Mouse (Mus musculus) liver, embryonic 13.5 days (tissue): ENCODE measurements around the gene Mrps25. TPM values are rescaled to one million over a fixed set of nuclear protein-coding genes. Genes with fewer than 3 reads are reported as not detected.

ENCODE experiments used
- ATAC-seq: fragments of 200-750 bp; cut with Nextera tagmentation; 2 replicates; pipeline ENCODE4 v1.8.0; 2017; ENCODE audit warnings: low read depth, mild to moderate bottlenecking, moderate number of reproducible peaks, moderate library complexity
- DNase-seq: peaks from one replicate; pipeline ENCODE4 v3.0.0; 2022
- H3K27ac ChIP-seq: fragments of 300-500 bp; sonication (generic); 2 replicates; pipeline ENCODE4 v1.5.1; 2015; ENCODE audit warnings: moderate library complexity, mild to moderate bottlenecking, inconsistent platforms
- H3K27me3 ChIP-seq: fragments of 300-500 bp; sonication (generic); 2 replicates; pipeline ENCODE4 v1.6.1; 2015; ENCODE audit warnings: mild to moderate bottlenecking, inconsistent platforms
- H3K36me3 ChIP-seq: fragments of 300-500 bp; sonication (generic); 2 replicates; pipeline ENCODE4 v1.6.1; 2015; ENCODE audit warnings: mild to moderate bottlenecking, inconsistent platforms
- H3K4me1 ChIP-seq: fragments of 300-500 bp; sonication (generic); replicated peaks from 2 replicates; pipeline ENCODE4 v1.6.1; 2015; ENCODE audit warnings: inconsistent platforms
- H3K4me2 ChIP-seq: fragments of 300-500 bp; sonication (generic); 2 replicates; pipeline ENCODE4 v1.6.1; 2015; ENCODE audit warnings: inconsistent platforms, mild to moderate bottlenecking, moderate library complexity
- H3K4me3 ChIP-seq: fragments of 300-500 bp; sonication (generic); replicated peaks from 2 replicates; pipeline ENCODE4 v1.5.1; 2015; ENCODE audit warnings: mild to moderate bottlenecking, inconsistent platforms
- H3K9ac ChIP-seq: fragments of 300-500 bp; sonication (generic); 2 replicates; pipeline ENCODE4 v1.6.1; 2015; ENCODE audit warnings: mild to moderate bottlenecking, inconsistent platforms
- H3K9me3 ChIP-seq: fragments of 300-500 bp; sonication (generic); replicated peaks from 2 replicates; pipeline ENCODE4 v1.6.1; 2016; ENCODE audit warnings: inconsistent platforms
- WGBS: fragments of 180-500 bp; shearing (Covaris S2); methylation state at CpG from one replicate; pipeline ENCODE4 v1.1.7; 2015; ENCODE audit not compliant: insufficient replicate concordance; 5-methylcytosine and 5-hydroxymethylcytosine counted together
- polyA plus RNA-seq: library from polyadenylated mRNA; unstranded; fragments of >200 nt; fragmentation: Nextera tagmentation; extraction: Ambion mirVana; gene quantifications from 2 replicates; pipeline ENCODE4 v1.2.1, GENCODE M21; 2015

Mrps25 gene
- polyA plus RNA-seq, 1 experiment from 2014 or later, result 64.2 TPM

- DNase-seq (no peak), ATAC-seq (no peak)
- Histone ChIP-seq H3K4me2 (no peak overlapping the region), H3K36me3 (peaks cover 75% of the 10 kb centered on the region), H3K4me1 (peaks cover 6% of the 10 kb centered on the region; the same call in 1 of the 2 replicates), H3K9me3 (no peaks in the 10 kb centered on the region), H3K4me3 (no peak overlapping the region), H3K27ac (no peak overlapping the region), H3K27me3 (no peaks in the 10 kb centered on the region), H3K9ac (no peak overlapping the region)
- 81% methylated on average over 8 of the region's 8 CpGs for WGBS
Measured at GRCm38 (mm10) chr6:92199414-92199813, 15.6 kb upstream of the Mrps25 start.

DNA sequence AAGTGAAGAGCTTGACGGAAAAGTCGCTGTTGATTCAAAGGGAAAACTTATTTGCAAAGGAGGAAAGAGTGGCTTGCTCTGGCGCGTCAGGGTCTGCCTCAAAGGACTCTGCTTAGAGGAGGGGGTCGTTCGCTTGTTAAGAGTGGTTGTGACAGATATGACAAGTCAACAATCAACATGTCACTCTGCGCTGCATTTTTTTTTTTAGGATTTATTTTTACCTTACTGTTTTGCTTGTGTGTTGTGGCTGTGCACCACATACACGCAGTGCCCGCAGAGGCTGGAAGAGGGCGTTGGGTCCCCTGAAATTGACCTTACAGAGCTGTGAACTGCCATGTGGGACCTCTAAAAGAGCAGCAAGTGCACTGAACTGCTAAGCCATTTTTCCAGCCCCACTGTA lies 345 bp upstream of the Mrps25 start:
- Histone ChIP-seq H3K27ac (0 out of 2 replicates have a peak overlapping the region, but pooled peaks have one; percentile 64), H3K36me3 (peaks cover 44% of the 10 kb centered on the region), H3K4me3 (peak overlapping the region; percentile 90), H3K4me1 (peaks cover 36% of the 10 kb centered on the region), H3K27me3 (no peaks in the 10 kb centered on the region), H3K9me3 (no peaks in the 10 kb centered on the region), H3K4me2 (peak overlapping the region; percentile 86), H3K9ac (peak overlapping the region; percentile 91)
- 2% methylated on average over 10 of the region's 10 CpGs for WGBS
- DNase-seq (peak; percentile 18), ATAC-seq (peak; percentile 55)

GRCm38 (mm10) chr6:92176450-92176849 lies 7.4 kb downstream of the Mrps25 start:
- peaks cover 11% of the 10 kb centered on the region for H3K4me1 ChIP-seq
- DNase-seq, result no peak
- H3K9me3 ChIP-seq, result no peaks in the 10 kb centered on the region
- peaks cover 84% of the 10 kb centered on the region for H3K36me3 ChIP-seq
- no peak for ATAC-seq
- no peak overlapping the region for H3K4me3 ChIP-seq
- H3K9ac ChIP-seq, result no peak overlapping the region
- H3K27ac ChIP-seq, result no peak overlapping the region
- H3K4me2 ChIP-seq, result no peak overlapping the region
- H3K27me3 ChIP-seq, result no peaks in the 10 kb centered on the region
- 85% methylated on average over 1 of the region's 1 CpGs for WGBS

- no peak for DNase-seq
- 78% methylated on average over 1 of the region's 1 CpGs for WGBS
- ATAC-seq, result no peak
Measured at GRCm38 (mm10) chr6:92162724-92163123, 21.1 kb downstream of the Mrps25 start.

DNA sequence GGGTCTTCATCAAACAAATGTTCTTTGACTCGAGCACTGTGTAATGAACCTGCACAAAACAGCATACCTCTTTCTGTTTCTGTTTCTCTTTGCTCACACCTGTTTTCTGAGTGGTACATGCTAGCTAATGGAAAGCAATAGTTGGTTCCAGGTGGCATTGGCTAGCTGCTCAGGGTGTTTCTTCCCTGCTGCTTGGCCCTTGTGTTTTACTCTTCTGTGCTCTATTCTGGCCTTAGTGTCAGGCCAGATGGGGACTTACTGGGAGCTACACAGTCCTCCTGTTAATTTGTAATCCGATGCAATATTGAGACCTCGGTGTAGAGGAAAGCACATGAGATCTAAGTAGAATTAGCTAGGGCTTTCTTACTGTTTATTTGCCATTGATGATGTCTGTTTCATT lies 25.0 kb downstream of the Mrps25 start:
- ATAC-seq (no peak), DNase-seq (no peak)
- H3K27me3 ChIP-seq, result no peaks in the 10 kb centered on the region
- no peaks in the 10 kb centered on the region for H3K9me3 ChIP-seq
- H3K36me3 ChIP-seq, result peaks cover 99% of the 10 kb centered on the region
- WGBS, result 88% methylated on average over 3 of the region's 3 CpGs
- H3K9ac ChIP-seq, result no peak overlapping the region
- H3K4me1 ChIP-seq, result no peaks in the 10 kb centered on the region
- no peak overlapping the region for H3K4me2 ChIP-seq
- H3K4me3 ChIP-seq, result no peak overlapping the region
- no peak overlapping the region for H3K27ac ChIP-seq

More at GRCm38 (mm10) chr6:92162724-92163123, 21.1 kb downstream of the Mrps25 start:
- H3K9me3 ChIP-seq, result no peaks in the 10 kb centered on the region
- no peak overlapping the region for H3K27ac ChIP-seq
- no peak overlapping the region for H3K4me3 ChIP-seq
- peaks cover 94% of the 10 kb centered on the region for H3K36me3 ChIP-seq
- H3K9ac ChIP-seq, result no peak overlapping the region
- no peak overlapping the region for H3K4me2 ChIP-seq
- H3K4me1 ChIP-seq, result no peaks in the 10 kb centered on the region
- H3K27me3 ChIP-seq, result no peaks in the 10 kb centered on the region

- H3K4me2 ChIP-seq, result no peak overlapping the region
- DNase-seq, result no peak
- peaks cover 91% of the 10 kb centered on the region for H3K36me3 ChIP-seq
- H3K27ac ChIP-seq, result no peak overlapping the region
- H3K9ac ChIP-seq, result no peak overlapping the region
- H3K4me1 ChIP-seq, result no peaks in the 10 kb centered on the region
- 70% methylated on average over 1 of the region's 1 CpGs for WGBS
- no peaks in the 10 kb centered on the region for H3K9me3 ChIP-seq
- H3K4me3 ChIP-seq, result no peak overlapping the region
- no peak for ATAC-seq
- no peaks in the 10 kb centered on the region for H3K27me3 ChIP-seq
Measured at GRCm38 (mm10) chr6:92153774-92154173, 30.1 kb downstream of the Mrps25 start.

DNA sequence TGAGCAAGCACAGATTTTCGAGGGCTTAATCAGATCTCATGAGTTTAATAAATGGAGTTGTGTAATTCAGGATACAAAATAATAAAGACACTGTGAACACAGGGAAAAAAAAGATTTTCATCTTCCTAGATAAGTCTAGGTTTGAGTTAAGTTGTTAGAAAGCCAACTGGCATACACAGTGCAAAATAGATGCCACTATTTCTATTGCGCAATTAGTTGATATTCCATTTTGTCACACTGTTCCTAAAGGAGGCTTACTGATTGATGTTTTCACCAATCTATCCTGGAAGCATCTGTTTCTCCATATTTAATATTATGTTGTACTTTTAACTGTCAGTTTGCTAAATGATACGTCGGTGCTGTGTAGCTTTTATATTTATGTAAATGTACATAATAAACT lies 38.0 kb downstream of the Mrps25 start:
- H3K36me3 ChIP-seq, result peaks cover 43% of the 10 kb centered on the region
- ATAC-seq (no peak), DNase-seq (no peak)
- no peaks in the 10 kb centered on the region for H3K4me1 ChIP-seq
- no peak overlapping the region for H3K27ac ChIP-seq
- no peaks in the 10 kb centered on the region for H3K9me3 ChIP-seq
- no peak overlapping the region for H3K9ac ChIP-seq
- no peak overlapping the region for H3K4me2 ChIP-seq
- H3K4me3 ChIP-seq, result no peak overlapping the region
- no peaks in the 10 kb centered on the region for H3K27me3 ChIP-seq
- WGBS, result 81% methylated on average over 4 of the region's 4 CpGs

DNA sequence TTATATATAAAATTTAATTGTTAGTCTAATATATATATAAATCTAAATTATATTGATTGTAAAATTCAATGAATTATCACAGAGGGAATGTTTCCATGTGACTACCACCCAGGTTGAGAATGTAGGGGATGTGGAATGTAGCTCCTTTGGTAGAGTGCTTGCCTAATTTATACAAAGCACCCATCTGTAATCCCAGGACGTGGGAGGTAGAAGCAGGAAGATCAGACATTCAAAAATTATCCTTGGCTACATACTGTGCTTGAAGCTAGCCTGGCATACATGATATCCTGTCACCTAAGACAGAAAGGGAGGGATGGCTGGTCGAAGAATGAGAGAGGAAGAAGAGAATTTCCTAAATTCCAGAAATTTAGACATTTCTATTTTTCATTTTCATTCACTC lies 47.5 kb downstream of the Mrps25 start:
- DNase-seq (no peak), ATAC-seq (no peak)
- Histone ChIP-seq H3K9ac (no peak overlapping the region), H3K36me3 (peaks cover 17% of the 10 kb centered on the region; the same call in 1 of the 2 replicates), H3K4me1 (peaks cover 25% of the 10 kb centered on the region), H3K27ac (no peak overlapping the region), H3K9me3 (no peaks in the 10 kb centered on the region), H3K27me3 (no peaks in the 10 kb centered on the region), H3K4me2 (no peak overlapping the region), H3K4me3 (no peak overlapping the region)
- 61% methylated on average over 2 of the region's 2 CpGs for WGBS

- no peak overlapping the region for H3K9ac ChIP-seq
- H3K4me2 ChIP-seq, result no peak overlapping the region
- no peak for DNase-seq
- WGBS, result 79% methylated on average over 2 of the region's 2 CpGs
- H3K36me3 ChIP-seq, result 0 out of 2 replicates have a peak, but pooled peaks cover 9% of the 10 kb centered on the region
- no peak overlapping the region for H3K4me3 ChIP-seq
- H3K9me3 ChIP-seq, result no peaks in the 10 kb centered on the region
- no peaks in the 10 kb centered on the region for H3K27me3 ChIP-seq
- no peak overlapping the region for H3K27ac ChIP-seq
- peaks cover 28% of the 10 kb centered on the region for H3K4me1 ChIP-seq
- ATAC-seq, result no peak
Measured at GRCm38 (mm10) chr6:92133617-92134016, 50.2 kb downstream of the Mrps25 start.

DNA sequence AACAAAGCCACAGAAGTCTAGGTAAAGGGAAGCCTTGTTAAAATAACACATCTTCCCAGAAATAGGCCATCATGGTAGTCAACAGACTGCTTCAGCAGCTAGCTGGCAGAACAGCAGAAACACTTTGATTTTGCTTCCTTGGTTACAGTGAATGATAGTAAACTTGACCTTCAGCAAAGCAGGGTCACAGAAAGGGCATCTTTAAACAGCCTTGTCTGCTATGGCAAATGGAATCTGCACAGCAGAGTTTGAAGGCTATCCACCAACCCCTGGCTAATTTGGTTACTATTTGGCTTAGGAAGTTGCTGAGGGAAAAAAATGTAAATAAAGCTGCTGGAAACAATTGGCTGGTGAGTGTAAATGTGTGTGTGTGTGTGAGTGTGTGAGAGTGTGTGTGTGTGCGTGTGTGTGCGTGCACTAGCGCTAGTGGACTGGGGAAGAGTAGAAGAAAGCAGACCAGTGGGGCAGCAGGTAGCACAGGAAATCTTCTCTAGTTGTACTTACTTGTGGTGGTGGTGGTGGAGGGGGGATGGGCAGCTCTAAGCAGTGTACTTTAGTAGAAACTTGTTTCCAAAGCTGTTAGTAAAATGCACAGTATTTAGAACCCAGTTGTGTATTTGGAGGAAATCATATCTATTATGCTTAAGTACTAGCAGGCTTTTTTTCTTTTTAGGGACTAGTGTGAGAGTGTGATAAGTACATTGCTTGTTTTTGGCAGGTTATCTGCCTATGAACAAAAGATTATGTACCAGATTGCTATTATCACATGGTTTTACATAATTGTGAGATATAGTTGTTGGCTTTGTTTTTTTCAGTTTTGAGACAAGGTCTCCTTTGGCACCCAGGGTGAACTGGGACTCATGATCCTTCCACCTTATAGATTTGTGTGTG lies 51.6 kb downstream of the Mrps25 start:
- Histone ChIP-seq H3K36me3 (0 out of 2 replicates have a peak, but pooled peaks cover 9% of the 10 kb centered on the region), H3K27me3 (no peaks in the 10 kb centered on the region), H3K4me3 (no peak overlapping the region), H3K4me1 (peaks cover 28% of the 10 kb centered on the region), H3K9ac (no peak overlapping the region), H3K9me3 (no peaks in the 10 kb centered on the region), H3K27ac (no peak overlapping the region), H3K4me2 (no peak overlapping the region)
- DNase-seq, result no peak
- WGBS, result 72% methylated on average over 3 of the region's 3 CpGs
- no peak for ATAC-seq

DNA sequence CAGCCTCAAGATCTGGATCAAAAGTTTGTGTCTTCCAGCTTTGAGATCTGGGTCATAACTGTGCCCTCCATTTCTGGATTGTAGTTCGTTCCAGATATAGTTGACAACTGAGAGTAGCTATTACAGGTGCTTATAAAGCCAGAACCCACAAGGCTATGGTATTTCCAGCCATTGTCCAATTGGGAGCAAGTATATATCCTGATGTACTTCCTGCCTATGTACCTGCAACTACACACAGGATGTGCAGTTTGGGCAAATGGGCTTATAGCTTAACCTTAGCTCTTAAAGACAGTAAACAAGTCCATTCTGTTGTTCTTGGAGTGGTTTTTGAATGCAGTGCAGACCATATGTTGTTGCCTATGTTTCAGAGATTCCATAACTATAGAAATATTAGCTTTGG lies 52.4 kb downstream of the Mrps25 start:
- DNase-seq (no peak), ATAC-seq (no peak)
- Histone ChIP-seq H3K9ac (no peak overlapping the region), H3K4me3 (no peak overlapping the region), H3K4me1 (peaks cover 28% of the 10 kb centered on the region), H3K36me3 (0 out of 2 replicates have a peak, but pooled peaks cover 9% of the 10 kb centered on the region), H3K9me3 (no peaks in the 10 kb centered on the region), H3K27ac (no peak overlapping the region), H3K27me3 (no peaks in the 10 kb centered on the region), H3K4me2 (no peak overlapping the region)
- 94% methylated on average over 1 of the region's 1 CpGs for WGBS
